Mouse (Mus musculus) C2C12 (cell line): Measurements from ENCODE around the gene Mrpl54.

Experiments used
- CTCF ChIP-seq: IDR thresholded peaks from one replicate; pipeline ENCODE4 v1.5.1; 2011; ENCODE audit not compliant: control insufficient read depth, insufficient read depth, insufficient read length
- MAX ChIP-seq: IDR thresholded peaks from one replicate; pipeline ENCODE4 v1.6.1; 2011; ENCODE audit warnings: mild to moderate bottlenecking, control low read depth
- MYOD1 ChIP-seq: IDR thresholded peaks from one replicate; pipeline ENCODE4 v1.6.1; 2011; ENCODE audit warnings: low read depth; ENCODE audit not compliant: control insufficient read depth, insufficient read length
- USF1 ChIP-seq: IDR thresholded peaks from one replicate; pipeline ENCODE4 v1.6.1; 2011; ENCODE audit warnings: low read depth, mild to moderate bottlenecking, control low read depth, moderate library complexity

DNA sequence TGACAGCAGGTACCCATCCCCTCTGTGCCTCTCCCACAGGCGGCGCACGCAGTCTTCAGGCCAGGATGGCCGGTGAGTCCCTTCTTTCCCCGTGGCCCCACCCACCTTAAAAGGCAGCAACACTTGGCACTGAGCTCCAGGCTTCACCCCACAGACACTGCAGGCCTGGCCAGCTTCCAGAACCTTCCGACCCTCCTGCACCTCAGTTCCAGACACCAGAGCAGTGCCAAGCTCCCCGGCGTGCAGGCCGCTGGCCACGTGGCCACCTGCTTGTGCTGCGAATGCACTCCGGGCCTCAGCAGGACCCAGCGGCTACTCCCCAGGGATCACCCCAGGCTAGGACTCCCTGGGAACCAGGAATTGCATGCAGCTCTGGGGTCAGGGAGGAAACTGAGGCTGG lies 46.8 kb upstream of the Mrpl54 start:
- TF ChIP-seq CTCF (no peak), MYOD1 (no peak), MAX (no peak), USF1 (no peak)
